Mouse (Mus musculus) spleen, postnatal 4 days (tissue): ENCODE data around the gene Bptf.
"Not testable (repeated sequence)": the region's sequence is repeated elsewhere in the genome, so short reads cannot be mapped to it uniquely, and the experiment has no call there.

ENCODE experiments used
- DNase-seq, 2 experiments: peaks; one replicate each; pipeline ENCODE4 v3.0.0; 2022; ENCODE audit warnings: low spot score in 2 of 2

Bptf gene

GRCm38 (mm10) chr11:107019318-107019717 is 112.6 kb downstream of the Bptf start:
- DNase-seq, result no peak

GRCm38 (mm10) chr11:107018606-107019005 is 113.3 kb downstream of the Bptf start:
- DNase-seq, result peak in 1 of 2 experiments; percentile 78

GRCm38 (mm10) chr11:107017339-107017886 is 114.5 kb downstream of the Bptf start:
- no peak for DNase-seq

GRCm38 (mm10) chr11:107016893-107017292 is 115.0 kb downstream of the Bptf start:
- no peak for DNase-seq

GRCm38 (mm10) chr11:107015535-107016187 is 116.3 kb downstream of the Bptf start:
- DNase-seq, result not testable (repeated sequence)

- DNase-seq, result peak in 1 of 2 experiments; percentile 75
Observed at GRCm38 (mm10) chr11:107014597-107015309, 117.2 kb downstream of the Bptf start.

- no peak for DNase-seq
Observed at GRCm38 (mm10) chr11:107014020-107014585, 117.8 kb downstream of the Bptf start.

GRCm38 (mm10) chr11:107012324-107013017 is 119.5 kb downstream of the Bptf start:
- peak; percentile 99 to 100 for DNase-seq

- DNase-seq, result no peak
Observed at GRCm38 (mm10) chr11:107011669-107012323, 120.1 kb downstream of the Bptf start.

GRCm38 (mm10) chr11:107011171-107011570 is 120.8 kb downstream of the Bptf start:
- DNase-seq, result no peak

- no peak for DNase-seq
Observed at GRCm38 (mm10) chr11:107010447-107010846, 121.5 kb downstream of the Bptf start.

- no peak for DNase-seq
Observed at GRCm38 (mm10) chr11:107005538-107005937, 126.4 kb downstream of the Bptf start.

- no peak for DNase-seq
Observed at GRCm38 (mm10) chr11:107001760-107002675, 129.9 kb downstream of the Bptf start.

GRCm38 (mm10) chr11:106999949-107000513 is 131.9 kb downstream of the Bptf start:
- no peak for DNase-seq

GRCm38 (mm10) chr11:106999151-106999948 is 132.6 kb downstream of the Bptf start, which contains the start of gene Kpna2:
Kpna2 (minus strand) TSS chr11:106999541.
- peak; percentile 90 to 95 for DNase-seq

- DNase-seq, result peak; percentile 27 to 85
Observed at GRCm38 (mm10) chr11:106998651-106999150, 133.2 kb downstream of the Bptf start.

GRCm38 (mm10) chr11:106997976-106998375 is 134.0 kb downstream of the Bptf start:
- peak in 1 of 2 experiments; percentile 38 for DNase-seq

GRCm38 (mm10) chr11:106996492-106996891 is 135.4 kb downstream of the Bptf start:
- DNase-seq, result not testable (repeated sequence)
